Mouse (Mus musculus) megakaryocyte-erythroid progenitor cell, adult 5 weeks (primary cell): ENCODE results near the gene Tmem107. TPM values are rescaled to one million over a fixed set of nuclear protein-coding genes. Genes with fewer than 3 reads are reported as not detected.

ENCODE experiments used
- polyA plus RNA-seq: library from polyadenylated mRNA; stranded (reverse); fragments of >175 nt; gene quantifications from 2 replicates; pipeline ENCODE4 v1.2.3, GENCODE M21; 2012

The Tmem107 gene
- 63.6 and 71.5 TPM in 2 replicates for polyA plus RNA-seq

GRCm38 (mm10) chr11:69070590-69071222 lies at the start of gene Tmem107:
Tmem107 (plus strand) TSS chr11:69070806.

GRCm38 (mm10) chr11:69045531-69046394 lies 24.8 kb upstream of the Tmem107 start, which contains the start of gene Aurkb:
Aurkb (plus strand) TSS chr11:69045647.

GRCm38 (mm10) chr11:69059357-69059974 lies 11.1 kb upstream of the Tmem107 start, which contains the start of gene Borcs6:
Borcs6 (plus strand) TSS chr11:69059717.

GRCm38 (mm10) chr11:69088103-69088855 lies 17.7 kb downstream of the Tmem107 start, which contains the start of gene Vamp2:
Vamp2 (plus strand) TSS chr11:69088490.

GRCm38 (mm10) chr11:69094697-69095429 lies 24.3 kb downstream of the Tmem107 start, which contains the start of gene Per1:
Per1 (plus strand) TSS chr11:69095217.

GRCm38 (mm10) chr11:69120221-69121000 lies 49.8 kb downstream of the Tmem107 start, which contains the start of gene Hes7:
Hes7 (plus strand) TSS chr11:69120404.

GRCm38 (mm10) chr11:69122336-69122951 lies 51.8 kb downstream of the Tmem107 start, which contains the start of gene 9130213A22Rik:
9130213A22Rik (minus strand) TSS chr11:69122589.

Other genes starting within 250 kb of the Tmem107 start
- gene Ndel1, start 198.9 kb upstream of the Tmem107 start, polyA plus RNA-seq: 45.0 and 50.0 TPM in 2 replicates
- gene Rnf222, start 182.3 kb upstream of the Tmem107 start, polyA plus RNA-seq: 0.03 TPM in 2 replicates
- gene Rpl26, start 169.2 kb upstream of the Tmem107 start, polyA plus RNA-seq: 275 and 292 TPM in 2 replicates
- not detected in 2 replicates for gene Odf4, start 143.7 kb upstream of the Tmem107 start, polyA plus RNA-seq
- 0.56 and 0.79 TPM in 2 replicates for gene Arhgef15, start 113.3 kb upstream of the Tmem107 start, polyA plus RNA-seq
- 2.1 TPM in 2 replicates for gene Slc25a35, start 102.7 kb upstream of the Tmem107 start, polyA plus RNA-seq
- gene Rangrf, start 95.6 kb upstream of the Tmem107 start, polyA plus RNA-seq: 15.6 and 17.3 TPM in 2 replicates
- gene Pfas, start 62.3 kb upstream of the Tmem107 start, polyA plus RNA-seq: 25.3 and 36.6 TPM in 2 replicates
- gene Ctc1, start 54.9 kb upstream of the Tmem107 start, polyA plus RNA-seq: 104 and 110 TPM in 2 replicates
- gene Aurkb, start 25.2 kb upstream of the Tmem107 start, polyA plus RNA-seq: 93.3 and 166 TPM in 2 replicates
- gene Borcs6, start 11.1 kb upstream of the Tmem107 start, polyA plus RNA-seq: 50.1 and 51.5 TPM in 2 replicates
- gene Vamp2, start 17.7 kb downstream of the Tmem107 start, polyA plus RNA-seq: 65.9 and 86.0 TPM in 2 replicates
- 120 and 156 TPM in 2 replicates for gene Per1, start 24.4 kb downstream of the Tmem107 start, polyA plus RNA-seq
- gene Hes7, start 49.6 kb downstream of the Tmem107 start, polyA plus RNA-seq: 2.9 and 3.1 TPM in 2 replicates
- 0.22 and 0.39 TPM in 2 replicates for gene 9130213A22Rik, start 51.8 kb downstream of the Tmem107 start, polyA plus RNA-seq
- gene Aloxe3, start 55.1 kb downstream of the Tmem107 start, polyA plus RNA-seq: not detected in 2 replicates
- not detected in 2 replicates for gene Alox12b, start 86.2 kb downstream of the Tmem107 start, polyA plus RNA-seq
- 0.02 and 0.43 TPM in 2 replicates for gene Alox8, start 127.0 kb downstream of the Tmem107 start, polyA plus RNA-seq
- 0.01 TPM in 1 of 2 replicates, not detected in the other for gene Gucy2e, start 166.2 kb downstream of the Tmem107 start, polyA plus RNA-seq